Mouse (Mus musculus) heart, embryonic 13.5 days (tissue): Measurements from ENCODE around the gene Akap13. TPM values are rescaled to one million over a fixed set of nuclear protein-coding genes. Genes with fewer than 3 reads are reported as not detected.

Experiments used
- ATAC-seq: fragments of 200-750 bp; cut with Nextera tagmentation; 2 replicates; pipeline ENCODE4 v1.8.0; 2017; ENCODE audit warnings: moderate TSS enrichment; ENCODE audit not compliant: insufficient number of reproducible peaks, low FRiP score, low TSS enrichment; ENCODE audit errors: extremely low read depth
- H3K27ac ChIP-seq: fragments of 300-500 bp; sonication (generic); replicated peaks from 2 replicates; pipeline ENCODE4 v1.5.1; 2015; ENCODE audit warnings: moderate library complexity, mild to moderate bottlenecking, inconsistent platforms
- H3K27me3 ChIP-seq: fragments of 300-500 bp; sonication (generic); replicated peaks from 2 replicates; pipeline ENCODE4 v1.6.1; 2015; ENCODE audit warnings: mild to moderate bottlenecking, inconsistent platforms
- H3K36me3 ChIP-seq: fragments of 300-500 bp; sonication (generic); 2 replicates; pipeline ENCODE4 v1.6.1; 2015; ENCODE audit warnings: mild to moderate bottlenecking, inconsistent platforms
- H3K4me1 ChIP-seq: fragments of 300-500 bp; sonication (generic); 2 replicates; pipeline ENCODE4 v1.6.1; 2015; ENCODE audit warnings: inconsistent platforms
- H3K4me2 ChIP-seq: fragments of 300-500 bp; sonication (generic); 2 replicates; pipeline ENCODE4 v1.6.1; 2015; ENCODE audit warnings: inconsistent platforms, mild to moderate bottlenecking, moderate library complexity
- H3K4me3 ChIP-seq: fragments of 300-500 bp; sonication (generic); 2 replicates; pipeline ENCODE4 v1.5.1; 2015; ENCODE audit warnings: moderate library complexity, mild to moderate bottlenecking, inconsistent platforms
- H3K9ac ChIP-seq: fragments of 300-500 bp; sonication (generic); 2 replicates; pipeline ENCODE4 v1.6.1; 2015; ENCODE audit warnings: inconsistent platforms, mild to moderate bottlenecking, moderate library complexity
- H3K9me3 ChIP-seq: fragments of 300-500 bp; sonication (generic); 2 replicates; pipeline ENCODE4 v1.6.1; 2016; ENCODE audit warnings: inconsistent platforms
- WGBS: fragments of 180-500 bp; shearing (Covaris S2); methylation state at CpG from one replicate; pipeline ENCODE4 v1.1.7; 2015; ENCODE audit warnings: mixed read lengths; 5-methylcytosine and 5-hydroxymethylcytosine counted together
- polyA plus RNA-seq: library from polyadenylated mRNA; unstranded; fragments of >200 nt; fragmentation: Nextera tagmentation; extraction: Ambion mirVana; gene quantifications from 2 replicates; pipeline ENCODE4 v1.2.1, GENCODE M21; 2015

Gene Akap13
- polyA plus RNA-seq, 1 experiment from 2014 or later = 41.8 TPM

DNA sequence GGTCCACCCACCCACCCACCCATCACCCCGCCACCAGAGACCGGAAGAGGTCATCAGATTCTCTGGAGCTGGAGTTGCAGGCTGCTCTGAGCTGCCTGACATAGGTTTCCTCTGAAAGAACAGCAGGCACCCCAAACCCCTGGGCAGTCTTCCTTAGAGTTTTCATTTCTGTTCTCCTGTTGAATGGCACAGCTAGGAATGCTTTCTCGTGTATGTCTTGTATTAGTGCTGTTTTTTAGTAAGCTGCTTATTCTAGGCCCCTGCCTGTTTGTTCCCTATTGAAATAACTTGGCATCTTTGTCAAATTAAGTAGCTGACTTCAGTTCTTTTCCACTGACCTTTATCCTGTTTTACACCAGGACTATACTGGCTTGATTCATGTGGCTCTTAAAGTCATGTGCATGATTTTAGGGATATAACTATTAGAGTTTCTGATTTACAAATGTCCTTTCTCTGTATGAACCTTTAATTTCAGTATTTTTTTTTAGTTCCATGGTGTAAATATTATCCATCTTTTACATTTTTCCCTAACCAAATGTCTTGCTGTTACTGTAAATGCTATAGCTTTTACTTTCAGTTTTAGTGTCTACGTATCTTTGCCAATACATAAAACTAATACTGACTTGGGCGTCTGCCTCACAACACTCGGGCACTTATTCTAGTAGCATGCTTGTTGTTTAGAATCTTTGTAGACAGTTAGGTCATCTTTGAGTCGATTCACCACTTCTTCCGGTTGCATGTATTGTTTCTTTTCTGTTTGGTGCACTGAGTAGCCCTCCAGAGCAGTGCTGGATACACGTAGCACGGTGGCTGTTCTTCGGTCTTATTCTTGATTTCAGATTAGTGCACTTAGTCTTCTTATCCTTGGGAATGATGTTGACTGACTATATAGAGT lies 200.1 kb downstream of the Akap13 start:
- no peak for ATAC-seq
- Histone ChIP-seq H3K4me1 (peaks cover 30% of the 10 kb centered on the region), H3K27ac (peak overlapping the region; percentile 48; the same call in 1 of the 2 replicates), H3K4me2 (peak overlapping the region; percentile 50), H3K4me3 (no peak overlapping the region; the same call in 1 of the 2 replicates), H3K27me3 (no peaks in the 10 kb centered on the region), H3K36me3 (no peaks in the 10 kb centered on the region), H3K9ac (peak overlapping the region; percentile 52; the same call in 1 of the 2 replicates), H3K9me3 (no peaks in the 10 kb centered on the region)
- WGBS = 74% methylated on average over 11 of the region's 11 CpGs

DNA sequence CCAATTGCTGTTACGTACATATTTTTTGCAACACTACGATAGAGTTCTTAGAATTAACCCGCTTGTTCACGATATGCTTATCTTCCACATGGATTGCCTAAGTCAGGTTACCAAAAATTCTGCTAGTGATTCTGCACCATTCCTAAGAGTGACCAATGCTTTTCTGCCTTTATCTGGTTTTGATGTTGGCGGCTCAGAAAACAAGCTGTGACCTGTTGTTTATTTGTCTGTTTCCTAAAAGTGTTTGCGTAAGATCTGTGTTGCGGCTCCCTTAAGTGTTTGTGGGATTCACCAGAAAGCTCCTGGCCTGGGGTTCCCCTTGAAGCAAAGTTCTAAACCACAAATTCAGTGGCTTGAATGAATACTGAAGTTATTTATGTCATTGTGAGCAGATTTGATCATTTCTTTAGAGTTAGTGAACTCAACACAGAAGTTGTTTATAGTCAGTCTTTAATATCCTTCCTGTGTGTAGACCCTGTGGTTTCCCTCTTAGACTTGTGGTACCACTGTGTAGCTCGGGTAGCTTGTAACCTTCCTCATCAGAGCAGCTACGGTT lies 201.0 kb downstream of the Akap13 start:
- Histone ChIP-seq H3K9me3 (no peaks in the 10 kb centered on the region), H3K36me3 (no peaks in the 10 kb centered on the region), H3K4me3 (no peak overlapping the region), H3K27ac (no peak overlapping the region), H3K9ac (no peak overlapping the region), H3K4me2 (no peak overlapping the region), H3K4me1 (peaks cover 30% of the 10 kb centered on the region), H3K27me3 (no peaks in the 10 kb centered on the region)
- no peak for ATAC-seq
- 84% methylated on average over 9 of the region's 9 CpGs for WGBS

DNA sequence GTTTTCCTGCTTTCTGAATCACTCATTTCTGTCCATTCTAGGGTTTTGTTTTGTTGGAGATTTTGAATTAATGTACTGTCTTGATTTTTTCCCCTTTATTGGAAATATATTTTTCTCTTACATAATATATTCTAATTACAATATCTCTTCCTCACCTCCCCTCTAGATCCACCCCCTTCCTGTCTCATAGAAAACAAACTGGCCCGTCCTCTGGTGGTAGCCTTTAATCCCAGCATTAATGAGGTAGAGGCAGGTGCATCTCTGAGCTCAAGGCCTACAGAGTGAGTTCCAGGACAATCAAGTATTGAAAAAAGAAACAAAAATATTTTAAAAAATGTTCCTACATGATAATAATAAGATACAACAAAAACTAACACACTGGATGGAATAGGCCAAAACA lies 201.6 kb downstream of the Akap13 start:
- H3K27ac ChIP-seq = no peak overlapping the region
- no peak overlapping the region for H3K4me3 ChIP-seq
- ATAC-seq = no peak
- no peaks in the 10 kb centered on the region for H3K27me3 ChIP-seq
- no peak overlapping the region for H3K4me2 ChIP-seq
- H3K9ac ChIP-seq = no peak overlapping the region
- H3K9me3 ChIP-seq = no peaks in the 10 kb centered on the region
- WGBS = 69% methylated on average over 1 of the region's 1 CpGs
- H3K36me3 ChIP-seq = no peaks in the 10 kb centered on the region
- peaks cover 30% of the 10 kb centered on the region for H3K4me1 ChIP-seq

GRCm38 (mm10) chr7:75664455-75664854 lies 209.1 kb downstream of the Akap13 start:
- Histone ChIP-seq H3K9me3 (no peaks in the 10 kb centered on the region), H3K9ac (no peak overlapping the region), H3K4me1 (peaks cover 34% of the 10 kb centered on the region), H3K4me2 (no peak overlapping the region), H3K27ac (no peak overlapping the region), H3K4me3 (no peak overlapping the region), H3K36me3 (peaks cover 32% of the 10 kb centered on the region), H3K27me3 (no peaks in the 10 kb centered on the region)
- ATAC-seq = no peak
- WGBS = 83% methylated on average over 3 of the region's 3 CpGs

GRCm38 (mm10) chr7:75666982-75667381 lies 211.6 kb downstream of the Akap13 start:
- 76% methylated on average over 3 of the region's 3 CpGs for WGBS
- peaks cover 36% of the 10 kb centered on the region for H3K36me3 ChIP-seq

DNA sequence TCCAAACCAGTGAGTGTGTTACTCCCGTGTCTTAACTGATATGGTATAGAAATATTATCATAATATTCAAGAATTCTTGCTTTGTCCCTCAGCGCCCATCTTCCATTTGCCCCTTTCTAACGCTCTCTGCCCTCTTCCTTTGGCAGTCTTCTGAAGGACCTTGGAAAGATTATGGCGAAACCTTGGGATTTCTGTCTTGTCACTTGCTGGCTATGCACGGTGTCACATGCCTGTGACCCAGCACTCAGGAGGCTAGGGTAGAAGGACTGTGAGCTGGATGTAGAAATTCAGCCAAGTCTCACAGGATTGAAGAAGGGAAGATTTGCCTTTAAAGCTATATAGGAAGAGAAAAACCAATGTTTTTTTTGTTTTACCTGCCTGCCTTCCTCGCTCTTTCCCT lies 212.2 kb downstream of the Akap13 start:
- H3K4me2 ChIP-seq = no peak overlapping the region
- no peaks in the 10 kb centered on the region for H3K27me3 ChIP-seq
- peak overlapping the region; percentile 51 for H3K27ac ChIP-seq
- no peak overlapping the region for H3K4me3 ChIP-seq
- H3K4me1 ChIP-seq = peaks cover 31% of the 10 kb centered on the region
- no peaks in the 10 kb centered on the region for H3K9me3 ChIP-seq
- no peak overlapping the region for H3K9ac ChIP-seq
- peaks cover 36% of the 10 kb centered on the region for H3K36me3 ChIP-seq
- 84% methylated on average over 6 of the region's 6 CpGs for WGBS
- no peak for ATAC-seq

More at GRCm38 (mm10) chr7:75666982-75667381, 211.6 kb downstream of the Akap13 start:
- H3K27me3 ChIP-seq = no peaks in the 10 kb centered on the region
- no peak overlapping the region for H3K4me3 ChIP-seq
- no peak overlapping the region for H3K4me2 ChIP-seq
- H3K9me3 ChIP-seq = no peaks in the 10 kb centered on the region
- H3K4me1 ChIP-seq = peaks cover 34% of the 10 kb centered on the region
- H3K9ac ChIP-seq = no peak overlapping the region
- ATAC-seq = no peak
- H3K27ac ChIP-seq = peak overlapping the region; percentile 51

DNA sequence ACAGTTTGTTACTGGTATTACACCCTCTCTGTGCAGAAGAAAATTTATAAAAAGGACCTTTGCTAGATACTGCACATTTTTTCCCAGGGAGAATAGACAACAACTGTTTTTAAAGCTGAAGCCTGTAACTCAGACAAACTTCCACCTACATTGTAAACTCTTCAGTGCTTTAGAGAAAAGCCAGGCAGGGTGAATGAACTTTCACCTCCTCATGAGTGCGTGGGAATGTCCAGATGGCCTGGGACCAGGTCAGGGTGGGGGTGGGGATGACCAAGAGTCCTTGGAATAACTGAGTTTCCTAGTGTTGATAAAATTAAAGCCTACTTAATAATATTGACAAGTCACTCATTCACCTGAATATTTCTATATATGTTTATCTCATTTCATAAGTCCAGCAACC lies 213.1 kb downstream of the Akap13 start:
- peaks cover 34% of the 10 kb centered on the region for H3K36me3 ChIP-seq

DNA sequence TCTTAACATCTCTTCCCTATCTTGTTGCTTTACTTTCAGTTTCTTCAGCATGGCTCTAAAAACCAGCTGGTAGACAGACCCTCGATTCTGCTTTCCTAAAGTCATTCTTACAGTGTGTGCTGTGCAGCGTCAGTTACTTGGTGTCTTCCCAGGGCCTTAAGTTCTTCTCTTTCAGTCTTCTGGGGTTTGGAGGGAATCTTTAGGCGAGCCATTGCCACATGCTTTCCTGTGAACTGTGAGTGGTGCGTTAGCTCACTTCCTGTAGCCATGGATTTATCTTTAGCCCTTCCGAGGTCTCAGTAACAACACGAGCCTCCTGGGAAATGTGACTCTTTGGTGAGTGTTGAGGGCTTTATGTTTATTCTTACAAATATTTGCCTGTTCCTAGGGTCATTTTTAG lies 214.1 kb downstream of the Akap13 start:
- Histone ChIP-seq H3K4me3 (no peak overlapping the region), H3K4me1 (peaks cover 31% of the 10 kb centered on the region), H3K9ac (no peak overlapping the region), H3K27ac (peak overlapping the region; percentile 13), H3K27me3 (no peaks in the 10 kb centered on the region), H3K9me3 (no peaks in the 10 kb centered on the region), H3K4me2 (no peak overlapping the region), H3K36me3 (peaks cover 25% of the 10 kb centered on the region)
- ATAC-seq = no peak
- 44% methylated on average over 6 of the region's 6 CpGs for WGBS

More for the DNA sequence above, 213.1 kb downstream of the Akap13 start:
- H3K4me1 ChIP-seq = peaks cover 31% of the 10 kb centered on the region
- no peaks in the 10 kb centered on the region for H3K27me3 ChIP-seq
- ATAC-seq = no peak
- no peak overlapping the region for H3K9ac ChIP-seq
- peak overlapping the region; percentile 51 for H3K27ac ChIP-seq
- H3K9me3 ChIP-seq = no peaks in the 10 kb centered on the region
- H3K4me2 ChIP-seq = no peak overlapping the region
- 33% methylated on average over 1 of the region's 1 CpGs for WGBS
- no peak overlapping the region for H3K4me3 ChIP-seq

GRCm38 (mm10) chr7:75679631-75680030 lies 224.3 kb downstream of the Akap13 start:
- no peak for ATAC-seq
- H3K9me3 ChIP-seq = no peaks in the 10 kb centered on the region
- H3K36me3 ChIP-seq = peaks cover 67% of the 10 kb centered on the region
- H3K27ac ChIP-seq = no peak overlapping the region
- H3K9ac ChIP-seq = no peak overlapping the region
- H3K4me2 ChIP-seq = no peak overlapping the region
- H3K4me3 ChIP-seq = no peak overlapping the region
- 87% methylated on average over 9 of the region's 9 CpGs for WGBS
- H3K4me1 ChIP-seq = no peaks in the 10 kb centered on the region
- no peaks in the 10 kb centered on the region for H3K27me3 ChIP-seq

DNA sequence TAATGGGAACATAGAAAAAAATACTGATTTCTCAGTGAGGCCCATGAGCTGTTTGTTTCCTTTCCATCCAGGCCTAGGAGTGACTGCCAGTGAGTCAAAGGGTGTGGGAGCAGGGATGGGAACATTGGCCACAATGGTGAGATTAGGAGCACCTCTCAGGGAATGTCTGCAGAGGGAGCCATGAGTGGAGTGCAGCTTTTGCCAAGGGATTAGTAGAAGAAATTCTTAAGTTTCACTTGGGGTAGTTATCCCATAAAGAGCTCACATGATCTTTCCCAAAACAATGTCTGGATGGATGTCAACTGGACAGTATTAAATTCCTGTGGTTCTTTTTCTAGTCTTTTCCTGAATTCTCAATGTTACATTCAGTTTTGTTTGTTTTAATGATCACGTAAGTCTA lies 227.6 kb downstream of the Akap13 start:
- Histone ChIP-seq H3K4me1 (no peaks in the 10 kb centered on the region), H3K27me3 (no peaks in the 10 kb centered on the region), H3K27ac (no peak overlapping the region), H3K4me3 (no peak overlapping the region), H3K9me3 (no peaks in the 10 kb centered on the region), H3K36me3 (peaks cover 78% of the 10 kb centered on the region), H3K4me2 (no peak overlapping the region), H3K9ac (no peak overlapping the region)
- WGBS = 98% methylated on average over 1 of the region's 1 CpGs
- ATAC-seq = no peak

- ATAC-seq = no peak
- Histone ChIP-seq H3K4me2 (no peak overlapping the region), H3K4me1 (no peaks in the 10 kb centered on the region), H3K4me3 (no peak overlapping the region), H3K36me3 (peaks cover 78% of the 10 kb centered on the region), H3K27me3 (no peaks in the 10 kb centered on the region), H3K9ac (no peak overlapping the region), H3K9me3 (no peaks in the 10 kb centered on the region), H3K27ac (no peak overlapping the region)
- WGBS = 90% methylated on average over 6 of the region's 6 CpGs
Observed at GRCm38 (mm10) chr7:75683410-75683809, 228.1 kb downstream of the Akap13 start.
